Mouse (Mus musculus): ENCODE results near the gene Ehbp1.

DNA sequence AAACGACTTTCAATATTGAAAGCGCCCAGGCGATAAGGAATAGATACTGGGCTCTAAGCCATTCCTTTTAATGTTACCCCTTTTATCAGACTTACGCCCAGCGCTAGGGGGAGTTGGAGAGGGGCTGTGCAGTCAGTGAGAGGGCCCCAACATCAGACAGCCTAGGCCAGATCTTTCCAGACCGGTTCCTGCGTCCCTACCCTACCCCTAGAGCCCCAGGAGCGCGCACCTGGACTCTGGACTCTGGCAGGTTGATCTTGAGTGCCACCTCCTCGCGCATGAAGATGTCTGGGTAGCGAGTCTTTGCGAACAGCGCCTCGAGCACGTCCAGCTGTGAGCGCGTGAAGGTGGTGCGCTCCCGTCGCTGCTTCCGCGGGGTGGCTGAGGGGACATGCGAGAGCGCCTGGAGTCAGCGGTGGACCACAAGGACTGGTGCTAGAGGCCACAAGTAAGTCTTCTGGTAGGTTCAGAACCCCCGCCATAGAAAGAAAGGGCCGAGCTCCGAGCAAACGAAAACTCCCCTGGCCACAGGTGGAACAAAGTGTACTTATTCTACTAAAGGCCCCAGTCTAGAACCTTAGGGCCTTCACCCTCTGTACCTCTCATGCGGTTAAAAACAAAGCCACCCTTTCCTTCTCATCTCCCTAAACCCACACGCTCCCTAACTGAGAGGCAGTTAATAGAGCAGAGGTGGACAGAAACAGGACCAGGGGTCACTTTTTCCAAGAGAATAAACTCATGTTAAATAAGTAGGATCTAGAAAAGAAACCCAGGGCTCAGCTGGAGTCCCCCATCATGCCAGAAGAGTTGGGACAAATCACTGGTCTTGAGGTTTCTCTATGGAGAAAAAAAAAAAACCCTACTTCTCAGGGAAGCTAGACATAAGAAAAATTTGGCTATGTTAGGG, 343.7 kb downstream of the Ehbp1 start:
- no peak for TF ChIP-seq CTCF (IDR thresholded peaks at IDR 0.05; ENCODE audit: control insufficient read depth, insufficient read depth, insufficient read length)
- no peak for TF ChIP-seq MAX (IDR thresholded peaks at IDR 0.05)
- no peak for TF ChIP-seq CEBPB (IDR thresholded peaks at IDR 0.05; ENCODE audit: low read depth)
- TF ChIP-seq MYOD1 (IDR thresholded peaks at IDR 0.05; ENCODE audit: control insufficient read depth, insufficient read length, low read depth) = no peak
- TF ChIP-seq USF1 (IDR thresholded peaks at IDR 0.05; ENCODE audit: low read depth) = no peak
- no peak for TF ChIP-seq MYOG (IDR thresholded peaks at IDR 0.05; ENCODE audit: control insufficient read depth, extremely low read depth, insufficient read length)
- no peak for TF ChIP-seq FOSL1 (IDR thresholded peaks at IDR 0.05; ENCODE audit: insufficient read depth, low read length, poor library complexity, severe bottlenecking)

Data from C2C12 (cell line).